Mouse (Mus musculus) embryonic facial prominence, embryonic 14.5 days (tissue): Measurements from ENCODE around the gene Enox1. TPM values are rescaled to one million over a fixed set of nuclear protein-coding genes. Genes with fewer than 3 reads are reported as not detected.

Experiments used
- ATAC-seq: fragments of 200-750 bp; cut with Nextera tagmentation; 2 replicates; pipeline ENCODE4 v1.8.0; 2017; ENCODE audit warnings: low read depth, moderate number of reproducible peaks, moderate TSS enrichment
- DNase-seq: peaks from one replicate; pipeline ENCODE4 v3.0.0-alpha.2; 2015; ENCODE audit warnings: low spot score
- H3K27ac ChIP-seq: fragments of 300-500 bp; sonication (generic); replicated peaks from 2 replicates; pipeline ENCODE4 v1.5.1; 2014; ENCODE audit warnings: low read depth, mild to moderate bottlenecking, low read length, moderate library complexity
- H3K27me3 ChIP-seq: fragments of 300-500 bp; sonication (generic); replicated peaks from 2 replicates; pipeline ENCODE4 v1.6.1; 2014; ENCODE audit warnings: low read length; ENCODE audit not compliant: control insufficient read depth, insufficient read depth
- H3K36me3 ChIP-seq: fragments of 300-500 bp; sonication (generic); 2 replicates; pipeline ENCODE4 v1.6.1; 2014; ENCODE audit warnings: low read length, mixed read lengths; ENCODE audit not compliant: control insufficient read depth, insufficient read depth
- H3K4me1 ChIP-seq: fragments of 300-500 bp; sonication (generic); 2 replicates; pipeline ENCODE4 v1.6.1; 2014; ENCODE audit warnings: antibody characterized with exemption, low read length; ENCODE audit not compliant: control insufficient read depth, insufficient read depth
- H3K4me2 ChIP-seq: fragments of 300-500 bp; sonication (generic); 2 replicates; pipeline ENCODE4 v1.6.1; 2014; ENCODE audit warnings: low read depth, mild to moderate bottlenecking, low read length, moderate library complexity, mixed read lengths
- H3K4me3 ChIP-seq: fragments of 300-500 bp; sonication (generic); 2 replicates; pipeline ENCODE4 v1.5.1; 2014; ENCODE audit warnings: low read depth, mild to moderate bottlenecking, low read length
- H3K9ac ChIP-seq: fragments of 300-500 bp; sonication (generic); 2 replicates; pipeline ENCODE4 v1.6.1; 2014; ENCODE audit warnings: low read depth, mild to moderate bottlenecking, low read length, moderate library complexity, mixed read lengths
- H3K9me3 ChIP-seq: fragments of 300-500 bp; sonication (generic); 2 replicates; pipeline ENCODE4 v1.6.1; 2016; ENCODE audit warnings: low read length; ENCODE audit not compliant: control insufficient read depth
- WGBS: fragments of 180-500 bp; shearing (Covaris S2); extraction: QIAGEN DNeasy Blood & Tissue Kit; methylation state at CpG from one replicate; pipeline ENCODE4 v1.1.7; 2014; 5-methylcytosine and 5-hydroxymethylcytosine counted together
- polyA plus RNA-seq: library from polyadenylated mRNA; unstranded; fragments of >200 nt; fragmentation: Nextera tagmentation; extraction: Ambion mirVana; gene quantifications from 2 replicates; pipeline ENCODE4 v1.2.1, GENCODE M21; 2014

Gene Enox1
- polyA plus RNA-seq, 1 experiment from 2014 or later: 14.1 TPM

DNA sequence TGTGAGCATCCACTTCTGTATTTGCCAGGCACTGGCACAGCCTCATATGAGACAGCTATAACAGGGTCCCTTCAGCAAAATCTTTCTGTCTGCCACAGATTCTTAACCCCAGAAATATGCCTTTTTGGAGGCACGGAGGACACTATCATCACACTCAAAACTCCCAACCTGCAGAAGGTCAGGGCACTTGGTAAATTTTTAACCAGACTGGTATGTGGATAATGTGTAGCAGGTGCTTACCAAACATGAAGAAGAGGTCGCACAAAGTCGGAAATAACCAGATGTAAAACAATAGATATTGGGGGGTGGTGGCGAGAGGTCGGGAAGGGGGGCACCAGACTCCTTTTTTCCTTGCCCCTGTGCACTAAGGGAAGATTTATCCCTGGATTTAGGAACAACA, 430.6 kb downstream of the Enox1 start:
- no peak overlapping the region for H3K27ac ChIP-seq
- no peak for ATAC-seq
- no peak overlapping the region for H3K4me3 ChIP-seq
- no peak overlapping the region for H3K9ac ChIP-seq
- H3K4me2 ChIP-seq: no peak overlapping the region
- H3K27me3 ChIP-seq: no peaks in the 10 kb centered on the region
- no peaks in the 10 kb centered on the region for H3K36me3 ChIP-seq
- DNase-seq: no peak
- peaks cover 8% of the 10 kb centered on the region; the same call in 1 of the 2 replicates for H3K4me1 ChIP-seq
- 62% methylated on average over 5 of the region's 5 CpGs for WGBS
- no peaks in the 10 kb centered on the region for H3K9me3 ChIP-seq

DNA sequence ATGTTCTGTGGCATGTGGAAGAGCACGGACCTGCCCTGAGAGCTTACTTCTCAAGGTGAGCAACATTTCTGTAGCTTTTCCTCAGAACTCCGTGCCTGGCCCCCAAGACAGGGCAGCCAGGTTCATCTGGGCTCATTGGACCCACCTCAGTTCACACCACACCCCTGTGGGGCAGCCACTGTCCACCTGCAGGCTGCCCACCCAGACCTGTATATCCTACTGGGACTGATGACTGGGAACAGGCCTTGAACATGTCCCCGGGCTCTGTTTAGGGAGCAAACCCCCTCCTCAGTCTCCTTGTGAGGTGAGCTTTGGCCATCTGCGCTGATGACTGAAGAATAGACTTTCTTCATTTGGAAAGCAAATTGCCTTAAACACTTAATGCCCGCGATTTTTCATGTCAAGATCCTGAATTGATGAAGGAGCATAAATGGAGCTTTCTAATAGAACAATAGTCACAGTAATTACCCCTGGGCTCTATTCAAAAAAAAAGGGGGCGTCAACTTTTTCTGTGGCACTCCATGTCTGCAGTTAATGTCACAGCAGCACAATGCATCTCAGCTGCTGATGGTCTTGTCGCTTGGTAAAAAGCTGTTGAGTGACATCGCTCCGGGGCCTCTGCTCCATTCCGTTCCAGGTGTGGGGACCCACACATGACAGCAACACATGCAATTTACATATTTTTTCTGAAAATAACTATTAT, 436.7 kb downstream of the Enox1 start:
- H3K9ac ChIP-seq: no peak overlapping the region
- no peak for DNase-seq

DNA sequence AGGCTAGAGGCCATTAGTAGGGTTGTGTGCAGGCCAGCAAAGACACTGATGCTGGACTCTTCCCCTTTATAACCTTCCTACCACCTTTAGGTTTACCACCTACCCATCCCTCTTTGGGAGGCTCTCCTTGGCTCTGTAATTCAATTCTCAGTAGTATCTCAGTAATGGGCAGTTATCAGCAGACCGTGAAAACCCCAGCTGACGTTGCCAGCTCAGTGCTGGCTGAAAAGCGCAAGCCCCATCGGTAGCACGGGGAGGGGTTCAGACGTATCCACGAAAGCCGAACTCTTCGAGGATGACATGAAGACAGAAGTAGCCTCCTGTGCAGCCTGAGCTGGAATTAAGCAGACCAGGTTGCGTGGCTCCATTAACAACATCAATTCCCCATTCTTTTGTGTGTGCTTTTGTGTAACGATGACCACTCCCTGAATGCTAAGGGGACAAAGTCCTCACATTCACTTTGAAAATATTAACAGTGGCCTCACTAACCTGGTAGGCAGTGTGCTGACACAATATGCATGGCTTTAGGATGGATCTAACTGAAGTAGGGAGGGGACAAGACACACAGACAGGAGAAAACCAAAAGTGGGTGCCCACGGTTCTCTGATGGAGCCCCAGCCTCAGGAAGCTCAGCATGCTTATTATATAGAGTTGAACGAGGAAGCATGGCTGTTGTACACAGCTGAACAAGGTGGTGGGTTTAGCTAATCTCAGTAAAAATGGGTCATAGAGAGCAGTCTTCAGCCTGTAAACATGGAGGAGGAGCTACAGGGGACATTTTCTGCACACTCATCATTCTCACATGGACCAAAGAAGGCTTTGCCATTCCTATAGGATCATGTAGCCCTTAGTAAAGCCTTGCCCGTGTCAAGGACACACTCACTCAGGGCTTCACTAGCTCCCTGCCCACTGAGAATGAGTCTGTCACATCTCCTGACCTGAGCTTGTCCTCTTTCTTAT, 439.9 kb downstream of the Enox1 start:
- no peak for ATAC-seq
- Histone ChIP-seq H3K36me3 (no peaks in the 10 kb centered on the region), H3K4me1 (no peaks in the 10 kb centered on the region), H3K4me3 (no peak overlapping the region), H3K9me3 (no peaks in the 10 kb centered on the region), H3K9ac (no peak overlapping the region), H3K27ac (no peak overlapping the region), H3K27me3 (no peaks in the 10 kb centered on the region), H3K4me2 (no peak overlapping the region)
- no peak for DNase-seq
- 92% methylated on average over 14 of the region's 14 CpGs for WGBS

More for the DNA sequence above, 436.7 kb downstream of the Enox1 start:
- H3K4me3 ChIP-seq: no peak overlapping the region
- peaks cover 4% of the 10 kb centered on the region; the same call in 1 of the 2 replicates for H3K4me1 ChIP-seq
- no peak overlapping the region for H3K4me2 ChIP-seq
- WGBS: 78% methylated on average over 11 of the region's 11 CpGs
- no peak for ATAC-seq
- no peaks in the 10 kb centered on the region for H3K27me3 ChIP-seq
- no peak overlapping the region for H3K27ac ChIP-seq
- H3K9me3 ChIP-seq: no peaks in the 10 kb centered on the region
- no peaks in the 10 kb centered on the region for H3K36me3 ChIP-seq

DNA sequence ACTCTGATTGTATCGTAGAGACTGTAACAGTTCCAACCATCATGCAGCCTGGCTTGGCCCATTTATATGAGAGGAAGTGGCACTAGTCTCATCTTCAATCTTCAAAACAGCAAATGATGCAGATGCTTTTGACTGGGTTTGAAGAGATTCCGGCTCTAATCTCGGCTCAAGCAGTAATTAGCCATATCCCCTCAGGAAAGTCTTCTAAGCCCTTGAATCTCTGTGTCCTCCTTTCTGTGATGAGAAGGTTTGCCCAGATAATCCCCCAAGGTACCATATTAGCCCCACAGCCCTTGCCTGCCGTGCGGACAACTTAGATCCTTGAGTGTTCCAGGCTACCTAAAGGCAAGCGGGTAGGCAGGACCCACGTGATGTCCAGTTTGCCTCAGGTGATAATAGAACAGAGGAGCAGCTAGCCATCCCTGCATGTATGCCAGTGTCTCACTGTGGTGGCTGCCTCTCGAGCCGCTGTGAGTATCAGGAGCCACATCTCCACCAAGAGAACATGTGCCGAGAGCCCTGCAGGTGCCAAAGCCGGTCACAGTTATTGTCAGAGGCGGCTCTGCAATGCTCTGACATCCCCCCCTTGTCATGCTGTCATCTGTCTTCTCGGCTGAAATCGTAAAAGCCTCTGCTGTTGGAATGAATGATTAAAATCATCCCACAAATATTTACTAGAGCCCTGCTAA, 442.6 kb downstream of the Enox1 start:
- Histone ChIP-seq H3K36me3 (no peaks in the 10 kb centered on the region), H3K9me3 (no peaks in the 10 kb centered on the region), H3K4me1 (no peaks in the 10 kb centered on the region), H3K4me3 (no peak overlapping the region), H3K27ac (no peak overlapping the region), H3K27me3 (no peaks in the 10 kb centered on the region), H3K4me2 (no peak overlapping the region), H3K9ac (no peak overlapping the region)
- ATAC-seq (no peak), DNase-seq (no peak)
- WGBS: 63% methylated on average over 14 of the region's 14 CpGs

DNA sequence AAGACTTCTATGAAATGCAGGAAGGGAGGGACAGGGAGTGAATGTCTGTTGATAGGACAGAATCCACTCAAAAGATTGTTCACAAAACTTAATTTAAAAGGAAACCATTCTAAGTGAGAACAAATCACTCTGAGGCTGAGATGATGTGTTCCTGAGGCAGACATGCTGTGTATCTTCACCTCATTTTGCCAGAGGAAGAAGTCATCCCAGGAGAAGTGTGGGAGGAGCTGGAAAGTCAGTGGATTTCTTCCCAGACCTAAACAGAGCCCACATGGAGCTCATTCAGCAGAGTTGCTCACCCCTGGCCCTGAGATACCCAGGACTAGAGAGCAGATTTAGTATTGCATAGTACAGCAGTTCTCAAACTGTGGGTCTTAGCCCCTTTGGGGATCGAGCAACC, 444.2 kb downstream of the Enox1 start:
- no peak overlapping the region for H3K4me2 ChIP-seq
- H3K9me3 ChIP-seq: no peaks in the 10 kb centered on the region
- no peak for DNase-seq
- no peaks in the 10 kb centered on the region for H3K36me3 ChIP-seq
- H3K4me1 ChIP-seq: no peaks in the 10 kb centered on the region
- no peak overlapping the region for H3K9ac ChIP-seq
- H3K27me3 ChIP-seq: no peaks in the 10 kb centered on the region
- H3K4me3 ChIP-seq: no peak overlapping the region
- no peak overlapping the region for H3K27ac ChIP-seq
- ATAC-seq: no peak
- WGBS: 95% methylated on average over 1 of the region's 1 CpGs

DNA sequence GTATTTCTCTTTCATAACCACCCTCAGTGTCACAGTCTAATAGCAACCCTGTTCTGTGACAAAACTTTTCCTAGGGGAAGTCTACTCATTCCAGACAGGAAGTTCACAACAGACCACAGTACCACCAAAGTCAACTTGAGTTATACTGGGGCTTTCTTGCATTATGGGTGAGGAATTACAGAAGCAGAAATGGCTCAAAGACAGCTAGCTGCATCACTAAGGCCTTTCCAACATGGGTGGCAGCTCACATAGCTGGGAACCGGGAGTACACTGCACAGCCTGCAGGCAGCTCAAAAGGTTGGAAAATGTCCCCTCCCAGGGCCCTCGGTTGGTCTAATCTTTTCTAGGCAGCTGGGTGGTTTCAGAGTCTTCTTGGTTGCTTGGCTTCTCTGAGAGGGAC, 444.9 kb downstream of the Enox1 start:
- no peak overlapping the region for H3K9ac ChIP-seq
- no peak overlapping the region for H3K4me3 ChIP-seq
- H3K4me2 ChIP-seq: no peak overlapping the region
- 83% methylated on average over 2 of the region's 2 CpGs for WGBS
- no peaks in the 10 kb centered on the region for H3K36me3 ChIP-seq
- H3K27ac ChIP-seq: no peak overlapping the region
- H3K4me1 ChIP-seq: no peaks in the 10 kb centered on the region
- DNase-seq: no peak
- ATAC-seq: no peak
- no peaks in the 10 kb centered on the region for H3K9me3 ChIP-seq
- no peaks in the 10 kb centered on the region for H3K27me3 ChIP-seq

DNA sequence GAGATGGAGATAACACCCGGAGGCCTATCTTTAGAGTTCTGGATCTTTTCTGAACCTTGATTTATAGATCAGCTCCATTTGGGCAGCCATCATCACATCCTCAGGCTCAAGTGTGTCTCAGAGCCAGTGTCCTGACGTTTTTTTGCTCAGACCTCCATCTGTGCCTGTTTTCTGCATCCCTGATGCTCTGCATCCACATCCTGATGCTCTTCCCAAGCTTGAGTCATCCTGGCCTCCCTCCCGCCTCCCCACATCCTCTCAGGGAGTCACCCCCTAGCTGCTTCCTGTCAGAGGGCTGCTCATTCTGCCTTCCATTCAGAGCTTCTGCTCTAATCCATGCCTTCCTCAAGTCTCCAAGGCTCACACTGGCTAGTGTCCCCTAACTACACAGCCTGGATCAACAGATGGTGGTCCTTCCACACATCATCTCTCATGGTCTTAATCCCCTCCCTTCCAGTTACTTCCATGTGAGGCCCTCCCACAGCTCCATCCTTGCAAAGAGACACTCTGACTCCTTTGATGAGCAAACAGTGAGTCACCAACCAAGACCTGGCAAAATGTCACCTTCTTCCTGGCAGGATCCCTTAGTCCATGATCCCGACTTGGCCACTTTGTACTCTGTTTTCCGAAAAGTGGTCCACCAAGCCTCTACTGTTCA, 451.7 kb downstream of the Enox1 start:
- WGBS: 84% methylated on average over 5 of the region's 5 CpGs
- DNase-seq (no peak), ATAC-seq (no peak)
- Histone ChIP-seq H3K4me3 (no peak overlapping the region), H3K27me3 (no peaks in the 10 kb centered on the region), H3K36me3 (no peaks in the 10 kb centered on the region), H3K27ac (no peak overlapping the region), H3K4me1 (no peaks in the 10 kb centered on the region), H3K4me2 (no peak overlapping the region), H3K9ac (no peak overlapping the region), H3K9me3 (no peaks in the 10 kb centered on the region)

DNA sequence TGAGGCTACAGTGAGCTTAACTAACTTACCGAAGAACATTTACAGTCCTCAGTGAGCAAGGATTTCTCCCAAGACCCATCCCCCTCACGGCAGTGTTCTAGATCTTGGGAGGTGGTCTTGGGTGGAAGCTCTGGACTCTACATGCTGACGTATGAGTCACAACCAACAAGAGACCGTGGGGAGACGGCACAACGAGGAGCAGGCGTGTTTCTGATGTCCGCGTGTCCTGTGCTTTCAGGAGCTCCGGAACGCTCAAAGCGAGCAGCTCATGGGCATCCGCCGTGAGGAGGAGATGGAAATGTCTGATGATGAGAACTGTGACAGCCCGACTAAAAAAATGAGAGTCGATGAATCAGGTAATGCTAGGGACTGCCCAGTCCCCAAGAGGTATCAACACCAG, 458.6 kb downstream of the Enox1 start:
- H3K4me3 ChIP-seq: no peak overlapping the region
- no peaks in the 10 kb centered on the region for H3K36me3 ChIP-seq
- no peak overlapping the region for H3K4me2 ChIP-seq
- ATAC-seq (no peak), DNase-seq (no peak)
- no peak overlapping the region for H3K27ac ChIP-seq
- H3K9ac ChIP-seq: no peak overlapping the region
- WGBS: 89% methylated on average over 16 of the region's 16 CpGs
- H3K27me3 ChIP-seq: no peaks in the 10 kb centered on the region
- H3K4me1 ChIP-seq: peaks cover 10% of the 10 kb centered on the region
- no peaks in the 10 kb centered on the region for H3K9me3 ChIP-seq
